Mouse (Mus musculus): Measurements from ENCODE around the gene Psma6. TPM values are rescaled to one million over a fixed set of nuclear protein-coding genes. Genes with fewer than 3 reads are reported as not detected.

The Psma6 gene
- polyA plus RNA-seq, 1 experiment: 1.2 TPM

DNA sequence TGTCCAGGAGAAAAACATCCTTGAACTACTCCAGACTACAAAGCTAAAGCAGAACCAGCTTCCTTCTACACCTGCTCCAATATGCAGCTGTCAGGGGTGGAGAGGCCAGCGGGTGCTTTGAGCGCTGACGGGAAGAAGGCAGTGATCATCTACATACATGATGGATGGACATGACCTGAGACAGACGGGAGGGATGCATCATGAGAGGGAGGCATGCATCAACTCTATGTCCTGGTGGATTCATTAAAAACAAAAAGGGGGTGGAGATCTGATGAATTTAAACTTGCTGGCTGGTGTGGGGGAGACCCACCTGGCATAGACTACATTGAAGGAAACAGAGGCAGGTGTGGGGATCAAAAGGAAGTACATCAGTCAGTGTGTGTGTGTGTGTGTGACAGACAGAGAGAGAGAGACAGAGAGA, 60.0 kb downstream of the Psma6 start:
- no peaks in the 10 kb centered on the region for H3K9me3 ChIP-seq (ENCODE audit: control insufficient read depth, low read length)
- no peaks in the 10 kb centered on the region for H3K36me3 ChIP-seq (ENCODE audit: control insufficient read depth)
- H3K27me3 ChIP-seq (ENCODE audit: control insufficient read depth): no peaks in the 10 kb centered on the region
- H3K4me1 ChIP-seq (ENCODE audit: control insufficient read depth): no peaks in the 10 kb centered on the region
- no peak overlapping the region for H3K4me3 ChIP-seq (replicated peaks)
- TF ChIP-seq TAL1 (IDR thresholded peaks at IDR 0.05; ENCODE audit: low read length): no peak
- no peak for TF ChIP-seq GATA1 (IDR thresholded peaks at IDR 0.05; ENCODE audit: low read length)

DNA sequence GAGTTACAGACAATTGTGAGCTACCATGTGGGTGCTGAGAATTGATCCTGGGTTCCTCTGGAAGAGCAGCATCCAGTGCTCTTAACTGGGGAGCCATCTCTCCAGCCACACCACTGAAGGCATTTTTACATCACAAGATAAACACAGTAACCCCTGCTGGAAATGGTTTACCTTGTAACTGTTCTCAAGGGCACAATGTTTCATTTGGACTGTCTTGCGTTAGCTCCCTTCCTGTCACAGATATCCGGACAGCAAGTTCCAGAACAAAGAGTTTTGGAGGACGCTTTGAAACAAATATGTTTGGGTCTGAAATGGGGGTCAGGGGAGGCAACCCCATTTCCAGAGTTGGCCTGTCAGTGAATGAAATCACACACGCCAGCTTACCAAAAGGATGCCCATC, 61.6 kb downstream of the Psma6 start:
- no peak overlapping the region for H3K4me3 ChIP-seq (replicated peaks)
- H3K4me1 ChIP-seq (ENCODE audit: control insufficient read depth): no peaks in the 10 kb centered on the region
- no peaks in the 10 kb centered on the region for H3K36me3 ChIP-seq (ENCODE audit: control insufficient read depth)
- no peaks in the 10 kb centered on the region for H3K27me3 ChIP-seq (ENCODE audit: control insufficient read depth)
- TF ChIP-seq TAL1 (IDR thresholded peaks at IDR 0.05; ENCODE audit: low read length) (no peak), GATA1 (IDR thresholded peaks at IDR 0.05; ENCODE audit: low read length) (no peak)
- H3K9me3 ChIP-seq (ENCODE audit: control insufficient read depth, low read length): no peaks in the 10 kb centered on the region

DNA sequence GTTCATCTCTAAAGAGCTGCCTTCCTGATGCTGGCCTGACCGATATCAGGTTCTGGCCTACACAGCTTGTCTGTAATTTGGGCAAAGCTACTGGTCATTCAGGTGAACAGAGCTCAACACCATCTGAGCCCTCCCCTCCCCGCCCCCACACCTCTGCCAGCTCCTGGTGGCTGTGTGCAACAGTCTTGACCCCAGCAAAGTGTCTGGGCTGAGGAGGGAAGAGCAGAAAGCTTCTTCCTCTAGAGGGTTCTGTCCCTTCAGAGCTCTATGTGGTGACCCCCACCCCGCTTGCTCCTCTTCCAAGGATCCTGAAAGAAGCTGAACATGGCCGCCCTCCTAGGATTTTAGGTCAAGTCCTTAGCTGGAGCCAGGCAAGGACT, 62.3 kb downstream of the Psma6 start:
- no peaks in the 10 kb centered on the region for H3K27me3 ChIP-seq (ENCODE audit: control insufficient read depth)
- H3K36me3 ChIP-seq (ENCODE audit: control insufficient read depth): no peaks in the 10 kb centered on the region
- no peak overlapping the region for H3K4me3 ChIP-seq (replicated peaks)
- H3K9me3 ChIP-seq (ENCODE audit: control insufficient read depth, low read length): no peaks in the 10 kb centered on the region
- TF ChIP-seq GATA1 (IDR thresholded peaks at IDR 0.05; ENCODE audit: low read length) (no peak), TAL1 (IDR thresholded peaks at IDR 0.05; ENCODE audit: low read length) (no peak)
- no peaks in the 10 kb centered on the region for H3K4me1 ChIP-seq (ENCODE audit: control insufficient read depth)

DNA sequence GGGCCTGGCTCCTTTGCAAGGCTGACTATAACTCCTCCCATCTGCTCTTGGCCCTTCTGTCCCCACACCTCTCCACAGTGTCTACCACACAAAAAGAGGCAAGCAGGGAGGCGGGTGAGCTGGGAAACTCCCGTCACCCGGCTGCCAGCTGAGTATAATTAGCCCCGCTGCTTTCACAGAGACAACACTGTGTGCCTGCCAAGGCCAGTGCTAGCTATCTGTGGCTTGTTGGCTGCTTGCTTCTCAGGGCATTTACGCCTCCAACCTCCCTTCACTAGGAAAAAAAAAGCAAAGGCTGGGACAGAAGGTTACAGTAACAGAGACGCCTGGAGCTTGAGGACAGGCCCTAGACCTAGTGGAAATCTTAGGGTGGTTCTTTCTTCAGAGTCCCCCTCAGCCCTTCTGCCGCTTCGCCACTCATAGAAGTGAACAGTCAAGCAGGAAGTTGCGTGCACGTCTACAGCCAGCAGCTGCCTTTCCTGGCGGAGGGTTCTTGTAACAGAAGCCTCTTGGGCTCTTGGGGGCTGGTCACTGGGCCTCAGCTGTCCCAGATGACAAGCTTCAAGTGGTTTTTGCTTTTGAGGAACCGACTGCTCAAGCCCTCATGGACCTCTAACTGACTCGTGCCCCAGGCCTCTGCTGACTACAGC, 62.8 kb downstream of the Psma6 start:
- no peak for TF ChIP-seq TAL1 (IDR thresholded peaks at IDR 0.05; ENCODE audit: low read length)
- TF ChIP-seq GATA1 (IDR thresholded peaks at IDR 0.05; ENCODE audit: low read length): no peak
- H3K36me3 ChIP-seq (ENCODE audit: control insufficient read depth): no peaks in the 10 kb centered on the region
- H3K4me3 ChIP-seq (replicated peaks): no peak overlapping the region
- H3K27me3 ChIP-seq (ENCODE audit: control insufficient read depth): no peaks in the 10 kb centered on the region
- no peaks in the 10 kb centered on the region for H3K4me1 ChIP-seq (ENCODE audit: control insufficient read depth)
- H3K9me3 ChIP-seq (ENCODE audit: control insufficient read depth, low read length): no peaks in the 10 kb centered on the region

DNA sequence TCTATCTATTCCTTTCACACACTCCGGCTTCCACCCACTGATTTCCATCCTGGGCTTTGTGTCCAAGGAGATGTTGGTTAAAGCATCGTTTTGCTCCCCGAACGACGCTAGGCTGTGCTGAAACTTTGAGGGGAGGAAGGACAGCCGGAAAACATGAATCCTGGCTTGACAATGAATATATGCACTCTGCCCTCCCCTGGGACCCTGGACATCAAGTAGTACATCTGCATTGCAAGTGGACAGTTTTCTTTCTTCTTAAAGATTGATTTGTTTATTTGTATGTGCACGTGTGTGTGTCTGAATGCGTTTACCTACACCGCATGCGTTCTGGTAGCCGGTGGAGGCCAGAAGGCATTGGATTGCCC, 63.4 kb downstream of the Psma6 start:
- no peaks in the 10 kb centered on the region for H3K36me3 ChIP-seq (ENCODE audit: control insufficient read depth)
- H3K4me3 ChIP-seq (replicated peaks): no peak overlapping the region
- H3K4me1 ChIP-seq (ENCODE audit: control insufficient read depth): no peaks in the 10 kb centered on the region
- no peak for TF ChIP-seq TAL1 (IDR thresholded peaks at IDR 0.05; ENCODE audit: low read length)
- TF ChIP-seq GATA1 (IDR thresholded peaks at IDR 0.05; ENCODE audit: low read length): no peak
- H3K27me3 ChIP-seq (ENCODE audit: control insufficient read depth): no peaks in the 10 kb centered on the region
- H3K9me3 ChIP-seq (ENCODE audit: control insufficient read depth, low read length): no peaks in the 10 kb centered on the region

DNA sequence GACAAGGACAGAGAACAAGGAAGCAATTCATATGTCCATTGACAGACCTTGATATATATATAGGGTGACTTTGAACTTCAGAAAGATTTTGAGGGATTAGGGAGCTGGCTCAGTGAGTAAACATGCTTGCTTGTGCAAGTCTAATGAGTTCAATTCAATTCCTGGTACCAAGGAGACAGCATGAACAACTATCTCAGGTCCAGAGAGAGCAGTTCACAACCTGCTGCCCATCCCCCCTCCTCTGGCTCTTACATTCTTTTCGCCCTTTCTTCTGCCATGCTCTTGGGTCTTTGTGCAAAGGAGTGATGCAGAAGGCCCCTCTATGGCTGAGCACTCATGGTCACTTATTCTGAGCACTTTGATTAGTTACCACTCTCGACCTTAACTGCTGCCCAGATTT, 64.4 kb downstream of the Psma6 start:
- Histone ChIP-seq H3K36me3 (ENCODE audit: control insufficient read depth) (no peaks in the 10 kb centered on the region), H3K4me3 (replicated peaks) (no peak overlapping the region), H3K27me3 (ENCODE audit: control insufficient read depth) (no peaks in the 10 kb centered on the region), H3K4me1 (ENCODE audit: control insufficient read depth) (no peaks in the 10 kb centered on the region), H3K9me3 (ENCODE audit: control insufficient read depth, low read length) (no peaks in the 10 kb centered on the region)
- TF ChIP-seq GATA1 (IDR thresholded peaks at IDR 0.05; ENCODE audit: low read length): no peak
- TF ChIP-seq TAL1 (IDR thresholded peaks at IDR 0.05; ENCODE audit: low read length): no peak

DNA sequence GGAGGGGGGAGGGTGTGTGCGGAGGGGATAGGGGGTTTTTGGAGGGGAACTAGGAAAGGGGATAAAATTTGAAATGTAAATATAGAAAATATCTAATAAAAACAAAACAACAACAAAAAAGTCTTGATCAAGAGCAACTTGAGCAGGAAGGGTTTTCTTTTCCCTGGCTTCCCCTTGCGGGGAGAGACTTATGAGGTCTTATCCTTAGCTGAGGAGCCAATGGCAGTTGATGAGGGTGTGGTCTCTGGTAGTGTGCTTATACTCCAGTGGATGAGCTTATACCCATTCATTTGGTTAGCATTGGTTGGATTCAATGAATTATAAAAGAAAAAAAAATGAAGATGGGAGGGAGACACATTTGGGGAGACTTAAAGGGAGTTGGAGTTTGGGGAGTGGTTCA, 65.0 kb downstream of the Psma6 start:
- TF ChIP-seq GATA1 (IDR thresholded peaks at IDR 0.05; ENCODE audit: low read length) (no peak), TAL1 (IDR thresholded peaks at IDR 0.05; ENCODE audit: low read length) (no peak)
- Histone ChIP-seq H3K9me3 (ENCODE audit: control insufficient read depth, low read length) (no peaks in the 10 kb centered on the region), H3K4me1 (ENCODE audit: control insufficient read depth) (no peaks in the 10 kb centered on the region), H3K27me3 (ENCODE audit: control insufficient read depth) (no peaks in the 10 kb centered on the region), H3K36me3 (ENCODE audit: control insufficient read depth) (no peaks in the 10 kb centered on the region), H3K4me3 (replicated peaks) (no peak overlapping the region)

DNA sequence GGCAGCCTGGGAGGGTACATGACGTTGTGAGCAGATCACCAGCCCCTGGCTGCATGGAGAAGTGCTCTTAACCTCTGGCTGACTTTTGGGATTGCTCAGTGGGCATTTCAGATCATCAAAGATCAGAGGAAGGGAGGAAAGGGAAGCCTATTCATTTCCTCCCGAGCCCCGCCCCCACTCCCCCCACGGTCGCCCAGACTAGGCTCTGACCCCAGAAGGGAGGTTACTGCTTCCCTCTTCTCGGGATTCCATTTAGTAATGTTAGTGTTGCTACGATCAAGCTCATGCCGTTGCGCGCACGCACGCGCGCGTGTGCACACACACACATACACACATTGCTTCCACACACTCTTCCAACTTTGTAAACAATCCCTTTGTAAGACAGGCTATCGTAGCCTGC, 66.4 kb downstream of the Psma6 start:
- no peaks in the 10 kb centered on the region for H3K4me1 ChIP-seq (ENCODE audit: control insufficient read depth)
- no peaks in the 10 kb centered on the region for H3K36me3 ChIP-seq (ENCODE audit: control insufficient read depth)
- H3K9me3 ChIP-seq (ENCODE audit: control insufficient read depth, low read length): no peaks in the 10 kb centered on the region
- H3K4me3 ChIP-seq (replicated peaks): no peak overlapping the region
- TF ChIP-seq TAL1 (IDR thresholded peaks at IDR 0.05; ENCODE audit: low read length) (no peak), GATA1 (IDR thresholded peaks at IDR 0.05; ENCODE audit: low read length) (no peak)
- H3K27me3 ChIP-seq (ENCODE audit: control insufficient read depth): no peaks in the 10 kb centered on the region

DNA sequence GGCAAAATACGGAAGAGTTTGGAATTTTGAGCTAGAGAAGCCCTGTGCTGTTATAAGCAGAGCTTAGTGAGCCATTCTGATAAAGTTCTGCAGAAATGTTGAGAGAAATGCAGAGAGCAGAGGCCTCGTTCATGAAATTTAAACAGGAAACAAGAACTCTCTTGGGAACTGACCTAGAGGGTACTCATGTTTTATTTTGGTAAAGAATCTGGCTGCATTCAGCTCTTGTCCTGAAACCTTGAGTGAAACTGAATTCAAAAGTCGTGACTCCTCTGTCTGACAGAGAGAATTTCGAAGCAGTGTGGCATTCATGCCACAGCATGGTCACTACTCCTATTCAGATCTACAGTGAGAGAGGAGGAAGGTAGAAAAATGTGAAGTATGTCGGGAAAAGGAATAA, 68.8 kb downstream of the Psma6 start:
- Histone ChIP-seq H3K4me3 (replicated peaks) (no peak overlapping the region), H3K36me3 (ENCODE audit: control insufficient read depth) (no peaks in the 10 kb centered on the region), H3K4me1 (ENCODE audit: control insufficient read depth) (no peaks in the 10 kb centered on the region), H3K9me3 (ENCODE audit: control insufficient read depth, low read length) (no peaks in the 10 kb centered on the region), H3K27me3 (ENCODE audit: control insufficient read depth) (no peaks in the 10 kb centered on the region)
- no peak for TF ChIP-seq GATA1 (IDR thresholded peaks at IDR 0.05; ENCODE audit: low read length)
- no peak for TF ChIP-seq TAL1 (IDR thresholded peaks at IDR 0.05; ENCODE audit: low read length)

DNA sequence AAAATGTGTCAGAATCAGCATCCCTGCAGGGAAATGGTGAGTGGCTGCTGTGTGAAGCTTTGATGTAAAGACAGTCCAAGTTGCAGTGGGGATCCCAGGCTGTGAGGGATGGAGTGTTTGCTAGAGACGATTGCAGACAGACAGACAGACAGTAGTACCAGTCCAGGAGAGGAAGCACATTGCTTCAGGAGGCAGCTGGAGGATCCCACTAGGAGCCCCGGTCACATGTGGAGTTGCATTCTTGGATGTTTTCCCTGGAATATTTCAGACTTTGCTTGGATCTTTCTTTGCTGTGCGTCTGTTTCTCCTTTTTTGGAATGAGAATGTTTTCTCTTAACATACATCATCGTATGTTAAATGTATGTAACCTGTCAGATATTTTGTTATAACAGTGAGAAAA, 69.9 kb downstream of the Psma6 start:
- H3K4me1 ChIP-seq (ENCODE audit: control insufficient read depth): no peaks in the 10 kb centered on the region

More for the DNA sequence above, 69.9 kb downstream of the Psma6 start:
- TF ChIP-seq GATA1 (IDR thresholded peaks at IDR 0.05; ENCODE audit: low read length) (no peak), TAL1 (IDR thresholded peaks at IDR 0.05; ENCODE audit: low read length) (no peak)
- H3K27me3 ChIP-seq (ENCODE audit: control insufficient read depth): no peaks in the 10 kb centered on the region
- no peak overlapping the region for H3K4me3 ChIP-seq (replicated peaks)
- no peaks in the 10 kb centered on the region for H3K9me3 ChIP-seq (ENCODE audit: control insufficient read depth, low read length)
- H3K36me3 ChIP-seq (ENCODE audit: control insufficient read depth): no peaks in the 10 kb centered on the region
